Mouse (Mus musculus): Measurements from ENCODE around the gene Tmem143.
"Not testable (repeated sequence)": the region's sequence is repeated elsewhere in the genome, so short reads cannot be mapped to it uniquely, and the experiment has no call there.

Tmem143 gene

DNA sequence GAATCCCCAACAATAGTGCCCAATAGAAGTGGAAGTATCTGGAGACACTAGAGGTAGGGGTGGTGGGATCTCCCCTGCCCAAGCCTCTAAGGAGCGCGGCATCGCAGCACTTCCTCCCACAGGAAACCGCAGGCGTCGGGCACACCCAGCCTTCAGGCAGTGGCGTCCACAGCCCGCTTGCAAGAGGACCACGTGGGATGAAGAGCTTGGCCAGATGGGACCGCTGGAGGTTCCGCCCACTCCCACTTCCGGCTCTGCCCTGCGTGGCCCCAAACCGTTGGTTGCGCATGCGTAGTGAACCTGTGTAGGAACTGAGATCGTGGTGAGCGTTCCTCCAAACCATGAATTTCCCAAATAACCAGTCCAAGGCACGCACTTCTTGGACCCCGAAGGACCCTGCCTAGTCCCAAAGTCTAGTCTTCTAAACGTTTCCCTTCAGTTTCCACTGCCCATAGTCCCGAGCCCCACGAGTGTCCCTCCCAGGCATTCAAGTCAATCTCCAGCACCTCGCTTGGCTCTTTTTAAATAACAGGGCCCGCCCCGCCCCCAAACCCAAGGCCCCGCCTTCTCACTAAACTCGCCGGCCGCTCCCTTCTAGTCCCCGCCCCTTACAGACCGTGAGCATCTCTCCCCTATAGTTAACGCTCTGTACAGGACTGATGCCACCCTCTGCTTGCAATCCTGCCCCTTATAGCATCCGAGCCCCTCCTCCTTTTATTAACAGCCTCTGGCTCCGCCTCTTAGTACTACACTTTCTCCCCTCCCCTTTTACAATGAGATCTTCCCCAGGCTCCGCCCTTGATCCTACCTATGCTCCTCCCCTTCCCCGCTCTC lies 26.4 kb downstream of the Tmem143 start:
- peak; percentile 92 for DNase-seq (ENCODE audit: low read depth)

DNA sequence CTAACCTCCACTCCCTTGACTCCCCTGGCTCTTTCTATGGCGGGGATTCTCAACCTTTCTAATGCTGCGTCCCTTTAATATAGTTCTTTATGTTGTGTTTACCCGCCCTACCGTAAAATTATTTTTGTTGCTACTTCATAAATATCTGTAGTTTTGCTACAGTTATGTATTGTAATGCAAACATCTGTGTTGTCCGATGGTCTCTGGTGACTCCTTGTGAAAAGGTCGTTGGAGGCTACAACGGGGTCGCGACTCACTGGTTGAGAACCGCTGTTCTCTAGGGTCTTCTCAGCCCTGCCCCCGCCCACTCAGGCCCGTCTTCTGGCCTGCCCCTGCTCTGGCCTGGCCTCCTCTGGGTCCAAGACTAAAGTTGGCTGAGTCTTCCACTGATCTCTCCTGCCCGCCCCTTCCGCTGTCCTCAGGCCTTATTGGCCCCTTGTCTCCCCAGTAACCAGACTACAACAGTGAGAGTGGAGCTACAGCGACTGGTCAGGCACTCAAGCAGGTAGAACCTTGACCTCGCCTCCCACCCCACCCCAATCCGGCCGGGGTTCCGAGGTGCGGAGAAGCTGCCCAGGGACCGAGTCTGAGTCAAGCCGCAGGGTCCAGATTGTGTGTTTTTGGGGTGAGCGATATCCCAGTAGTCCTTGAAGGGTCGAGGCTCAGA lies 27.2 kb downstream of the Tmem143 start, which contains the start of gene Ccdc114:
Gene Ccdc114 (plus strand): TSS at position 311 of the 667 bp plus-strand sequence.
- DNase-seq (ENCODE audit: low read depth): peak; percentile 52

DNA sequence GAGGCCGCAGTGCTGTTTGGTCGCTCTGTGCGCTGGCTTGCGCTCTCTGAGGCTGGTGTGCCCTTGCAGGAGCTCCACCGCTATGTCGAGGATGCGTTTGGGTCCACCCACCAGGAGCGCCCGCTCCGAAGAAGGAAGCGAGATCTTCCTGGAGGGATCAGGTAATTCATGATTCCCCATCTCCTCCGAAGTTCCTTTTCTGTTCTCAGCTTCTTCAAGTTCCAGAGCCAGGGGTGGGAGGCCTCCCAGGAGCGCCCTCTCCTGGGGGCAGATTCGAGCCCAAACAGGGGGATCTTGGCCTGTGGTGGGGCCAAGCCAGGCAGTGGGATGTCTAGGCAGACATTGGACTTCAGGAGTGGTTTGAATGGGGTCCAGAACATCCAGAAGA lies 27.7 kb downstream of the Tmem143 start:
- peak; percentile 52 for DNase-seq (ENCODE audit: low read depth)

- DNase-seq (ENCODE audit: low read depth): no peak
Measured at GRCm38 (mm10) chr7:45928626-45929295, 32.0 kb downstream of the Tmem143 start.

DNA sequence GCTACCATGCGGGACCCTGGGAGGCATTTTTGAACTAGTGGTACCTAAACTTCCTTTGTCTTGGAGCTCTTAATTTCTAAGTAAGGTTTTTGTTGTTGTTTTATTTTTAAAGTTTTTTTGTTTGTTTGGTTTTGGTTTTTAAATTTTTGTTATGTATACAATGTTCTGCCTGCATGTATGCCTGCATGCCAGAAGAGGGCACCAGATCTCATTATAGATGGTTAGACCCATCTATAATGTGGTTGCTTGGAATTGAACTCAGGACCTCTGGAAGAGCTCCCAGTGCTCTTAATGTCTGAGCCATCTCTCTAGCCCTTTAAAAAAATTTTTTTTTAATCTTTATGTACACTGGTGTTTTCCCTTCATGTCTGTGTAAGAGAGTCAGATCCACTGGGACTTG lies 32.9 kb downstream of the Tmem143 start:
- no peak for DNase-seq (ENCODE audit: low read depth)

- DNase-seq (ENCODE audit: low read depth): not testable (repeated sequence)
Measured at GRCm38 (mm10) chr7:45933766-45934165, 37.0 kb downstream of the Tmem143 start.

DNA sequence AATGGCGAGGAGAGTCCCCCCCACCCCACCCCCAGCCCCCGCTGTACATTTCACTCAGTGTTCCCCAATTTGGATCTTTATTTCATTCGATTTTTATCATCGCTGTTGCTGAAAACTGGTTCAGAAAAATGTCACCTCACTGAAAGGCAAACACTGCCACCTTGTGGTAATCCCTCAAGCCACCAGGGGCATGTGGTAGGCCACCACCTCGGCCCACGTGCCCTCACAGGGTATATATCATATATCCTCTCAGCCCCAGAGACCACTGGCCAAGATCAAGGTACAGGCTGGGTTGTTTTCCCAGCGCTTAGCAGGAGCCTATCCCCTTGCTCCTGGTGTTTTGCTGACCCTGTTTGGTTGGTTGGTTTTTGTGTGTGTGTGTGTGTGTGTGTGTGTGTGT lies 38.4 kb downstream of the Tmem143 start:
- peak; percentile 68 for DNase-seq (ENCODE audit: low read depth)

DNA sequence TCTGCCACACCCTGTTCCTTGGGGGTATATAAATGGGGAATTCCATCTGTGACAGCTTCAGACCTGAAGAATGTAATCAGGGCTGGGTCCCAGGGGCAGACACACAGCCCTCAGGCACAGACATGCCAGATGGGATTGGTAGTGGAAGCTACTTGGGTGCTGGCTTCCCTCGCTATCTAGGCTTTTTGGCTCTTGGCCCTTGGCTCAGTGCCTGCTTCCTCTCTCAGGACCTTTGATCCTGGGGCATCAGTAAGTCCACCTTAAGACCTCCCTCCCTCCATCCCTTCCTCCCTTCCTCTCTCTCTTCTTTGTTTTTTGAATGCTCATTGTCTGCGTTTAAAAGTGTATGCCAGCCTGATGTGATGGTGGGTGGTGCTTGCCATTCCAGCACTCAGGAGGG lies 43.1 kb downstream of the Tmem143 start:
- no peak for DNase-seq (ENCODE audit: low read depth)

DNA sequence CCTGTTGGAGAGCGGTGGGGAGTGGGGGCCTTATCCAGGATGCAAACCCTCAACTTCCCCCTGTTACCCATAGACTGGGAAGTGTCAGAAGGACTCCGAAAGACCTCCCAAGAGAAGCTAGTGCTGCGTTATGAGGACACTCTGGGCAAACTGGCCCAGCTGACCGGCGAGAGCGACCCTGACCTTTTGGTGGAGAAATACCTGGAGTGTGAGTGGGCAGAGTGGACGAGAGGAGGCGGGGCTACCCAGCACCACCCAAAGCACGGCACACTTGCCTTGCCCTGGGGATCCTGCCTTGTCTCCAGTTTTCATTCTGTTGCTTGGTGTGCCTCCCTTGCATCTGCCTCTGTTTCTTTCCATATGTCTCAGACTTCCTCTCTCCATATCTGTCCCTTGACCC lies 45.2 kb downstream of the Tmem143 start:
- DNase-seq (ENCODE audit: low read depth): no peak

DNA sequence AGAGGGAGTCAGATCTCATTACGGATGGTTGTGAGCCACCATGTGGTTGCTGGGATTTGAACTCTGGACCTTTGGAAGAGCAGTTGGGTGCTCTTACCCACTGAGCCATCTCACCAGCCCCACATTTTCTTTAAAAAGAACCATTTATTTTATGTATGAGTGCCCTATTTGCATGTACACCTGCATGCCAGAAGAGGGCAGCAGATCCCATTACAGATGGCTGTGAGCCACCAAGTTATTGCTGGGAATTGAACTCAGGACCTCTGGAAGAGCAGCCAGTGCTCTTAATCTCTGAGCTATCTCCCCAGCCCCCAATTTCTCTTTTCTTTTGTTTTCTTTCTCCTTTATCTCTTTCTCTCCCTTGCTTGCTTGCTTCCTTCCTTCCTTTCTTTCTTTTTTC lies 46.5 kb downstream of the Tmem143 start:
- not testable (repeated sequence) for DNase-seq (ENCODE audit: low read depth)

DNA sequence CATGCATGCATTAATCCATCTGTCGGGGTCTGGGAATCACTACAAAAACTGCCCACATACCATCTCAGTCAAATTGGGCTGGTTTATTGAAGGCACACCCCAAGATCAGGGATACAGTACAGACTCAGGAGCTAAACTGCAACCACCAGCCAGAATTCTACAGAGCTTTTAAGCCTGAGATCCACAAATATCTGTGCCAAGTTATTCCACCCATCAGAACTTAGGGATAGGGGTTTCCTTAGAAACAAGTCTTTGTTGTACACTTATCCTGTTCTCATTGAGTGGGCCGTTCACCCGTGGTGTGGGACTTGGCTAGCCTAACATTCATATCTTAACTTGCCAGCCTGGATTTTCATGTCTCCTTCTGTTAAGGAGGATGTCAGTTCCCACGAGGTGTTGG lies 52.3 kb downstream of the Tmem143 start:
- DNase-seq (ENCODE audit: low read depth): no peak

DNA sequence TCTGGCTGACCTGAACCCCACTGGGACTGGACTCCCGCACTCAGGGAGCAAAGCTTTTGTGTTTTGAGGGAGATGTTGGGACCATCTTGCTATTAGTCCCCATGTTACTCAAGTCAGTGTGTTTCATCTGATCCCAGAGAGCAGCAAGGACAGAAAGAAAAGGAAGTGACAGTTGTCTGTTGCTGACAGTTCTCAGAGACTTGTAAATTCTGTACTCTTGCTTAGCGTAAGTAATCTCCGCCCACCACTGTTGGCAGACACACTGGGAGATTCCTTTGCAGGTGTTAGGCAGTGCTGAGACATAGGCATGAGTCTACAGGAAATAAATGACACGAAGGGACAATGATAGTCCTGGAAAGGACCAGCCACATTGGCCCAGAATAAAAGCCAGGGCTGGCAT lies 59.9 kb downstream of the Tmem143 start:
- DNase-seq (ENCODE audit: low read depth): no peak
